Mouse (Mus musculus): ENCODE results near the gene Rbbp4.

The Rbbp4 gene

GRCm38 (mm10) chr4:129351111-129351510 is 15.9 kb upstream of the Rbbp4 start:
- DNase-seq, result no peak

- DNase-seq, result peak; percentile 90
Measured at GRCm38 (mm10) chr4:129350644-129351043, 15.5 kb upstream of the Rbbp4 start.

GRCm38 (mm10) chr4:129346481-129347154 is 11.4 kb upstream of the Rbbp4 start:
- DNase-seq, result peak; percentile 30

- DNase-seq, result no peak
Measured at GRCm38 (mm10) chr4:129342705-129343104, 7.5 kb upstream of the Rbbp4 start.

GRCm38 (mm10) chr4:129341888-129342287 is 6.7 kb upstream of the Rbbp4 start:
- no peak for DNase-seq

GRCm38 (mm10) chr4:129339743-129340142 is 4.6 kb upstream of the Rbbp4 start:
- DNase-seq, result no peak

GRCm38 (mm10) chr4:129336291-129336690 is 1.1 kb upstream of the Rbbp4 start:
- DNase-seq, result peak; percentile 26

GRCm38 (mm10) chr4:129334677-129335215 is 424 bp downstream of the Rbbp4 start:
- DNase-seq, result no peak

- no peak for DNase-seq
Measured at GRCm38 (mm10) chr4:129332846-129333245, 2.3 kb downstream of the Rbbp4 start.

- no peak for DNase-seq
Measured at GRCm38 (mm10) chr4:129326191-129326590, 9.0 kb downstream of the Rbbp4 start.

GRCm38 (mm10) chr4:129324756-129325155 is 10.4 kb downstream of the Rbbp4 start:
- DNase-seq, result peak; percentile 13

GRCm38 (mm10) chr4:129323491-129323890 is 11.7 kb downstream of the Rbbp4 start:
- no peak for DNase-seq

- DNase-seq, result no peak
Measured at GRCm38 (mm10) chr4:129322042-129322441, 13.1 kb downstream of the Rbbp4 start.

GRCm38 (mm10) chr4:129320876-129321275 is 14.3 kb downstream of the Rbbp4 start:
- no peak for DNase-seq

- no peak for DNase-seq
Measured at GRCm38 (mm10) chr4:129313886-129314285, 21.3 kb downstream of the Rbbp4 start.

GRCm38 (mm10) chr4:129307936-129308335 is 27.2 kb downstream of the Rbbp4 start:
- no peak for DNase-seq

- no peak for DNase-seq
Measured at GRCm38 (mm10) chr4:129304306-129304705, 30.9 kb downstream of the Rbbp4 start.

- no peak for DNase-seq
Measured at GRCm38 (mm10) chr4:129303816-129304215, 31.4 kb downstream of the Rbbp4 start.

- DNase-seq, result no peak
Measured at GRCm38 (mm10) chr4:129303401-129303800, 31.8 kb downstream of the Rbbp4 start.

GRCm38 (mm10) chr4:129299121-129299520 is 36.0 kb downstream of the Rbbp4 start:
- DNase-seq, result no peak

GRCm38 (mm10) chr4:129297724-129298123 is 37.4 kb downstream of the Rbbp4 start:
- no peak for DNase-seq

- DNase-seq, result no peak
Measured at GRCm38 (mm10) chr4:129296066-129296465, 39.1 kb downstream of the Rbbp4 start.

GRCm38 (mm10) chr4:129295188-129295587 is 40.0 kb downstream of the Rbbp4 start:
- no peak for DNase-seq

- no peak for DNase-seq
Measured at GRCm38 (mm10) chr4:129293702-129294101, 41.5 kb downstream of the Rbbp4 start.

GRCm38 (mm10) chr4:129292831-129293230 is 42.3 kb downstream of the Rbbp4 start:
- DNase-seq, result no peak

Data from lung, postnatal 36 days (tissue).